Mouse (Mus musculus) layer of hippocampus, postnatal 10 days (tissue): ENCODE results near the gene Gm45021. TPM values are rescaled to one million over a fixed set of nuclear protein-coding genes. Genes with fewer than 3 reads are reported as not detected.

ENCODE experiments used
- DNase-seq, 2 experiments: peaks; one replicate each; pipeline ENCODE4 v3.0.0; 2021; ENCODE audit warnings: low spot score in 2 of 2
- total RNA-seq, 2 experiments: library from RNA; stranded (reverse); gene quantifications; 2 replicates each; pipeline ENCODE4 v1.2.3; 2021

Gene Gm45021
- total RNA-seq, 2 experiments from 2014 or later: not detected

DNA sequence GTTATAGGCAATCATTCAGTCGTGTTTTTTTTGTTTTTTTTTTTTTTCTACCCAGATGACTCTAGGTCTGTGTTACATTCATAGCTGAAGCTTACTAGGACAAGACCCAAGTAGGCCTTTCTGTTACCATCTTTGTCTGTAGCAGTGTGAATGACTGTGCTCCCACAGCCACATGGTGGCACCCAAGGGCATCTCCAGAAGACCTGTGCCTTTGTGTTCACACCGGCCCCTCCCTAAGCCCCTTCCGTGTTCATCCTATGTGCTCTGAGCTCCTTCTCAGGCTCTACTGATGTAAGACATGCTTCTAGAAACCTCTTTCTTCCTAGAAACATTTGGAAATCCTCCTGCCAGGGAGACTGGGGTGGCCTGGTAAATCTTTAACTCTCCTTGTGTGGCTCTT lies 57.6 kb downstream of the Gm45021 start, which contains the start of gene Gimap8:
TSS of gene Gimap8 (plus strand) at position 240 of the 400 bp plus-strand sequence.
- DNase-seq: peak in 1 of 2 experiments; percentile 45

GRCm38 (mm10) chr6:48647611-48648010 lies 58.2 kb downstream of the Gm45021 start:
- no peak for DNase-seq

DNA sequence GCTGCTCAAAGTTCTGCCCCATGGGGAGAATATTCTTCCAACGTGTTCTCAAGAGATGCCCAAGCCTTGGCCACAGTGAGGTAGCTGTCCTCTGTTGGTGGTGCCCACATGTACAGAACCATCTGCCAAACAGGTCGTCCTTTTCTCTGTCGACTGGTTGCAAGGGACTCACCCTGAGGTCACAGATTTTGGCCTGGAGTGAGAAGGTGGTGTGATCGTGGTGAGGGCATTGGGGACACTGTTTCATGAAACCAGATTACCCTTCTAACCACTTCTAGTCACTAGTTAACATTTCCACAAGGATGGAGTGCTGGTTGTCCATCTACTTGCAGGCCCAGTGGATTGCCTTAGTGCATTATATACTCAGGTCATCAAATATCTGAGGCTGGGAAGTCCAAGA lies 59.4 kb downstream of the Gm45021 start:
- no peak for DNase-seq

DNA sequence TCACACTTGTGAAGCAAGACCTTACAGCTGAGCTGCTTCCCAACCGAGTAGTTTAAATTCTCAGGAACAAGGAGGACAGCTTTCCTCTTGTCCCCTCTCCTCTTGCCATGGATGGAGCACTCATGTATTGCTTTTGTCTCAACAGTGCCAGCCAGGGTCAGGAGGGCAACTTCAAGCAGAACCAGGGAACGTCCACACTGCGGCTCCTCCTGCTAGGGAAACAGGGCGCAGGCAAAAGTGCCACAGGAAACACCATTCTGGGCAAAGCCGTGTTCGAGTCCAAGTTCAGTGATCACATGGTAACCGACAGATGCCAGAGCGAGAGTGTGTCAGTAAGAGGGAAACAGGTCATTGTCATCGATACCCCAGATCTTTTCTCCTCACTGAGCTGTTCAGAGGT lies 60.6 kb downstream of the Gm45021 start:
- no peak for DNase-seq

GRCm38 (mm10) chr6:48658721-48659120 lies 69.3 kb downstream of the Gm45021 start:
- no peak for DNase-seq

Other genes starting within 250 kb of the Gm45021 start
- gene Krba1, start 194.0 kb upstream of the Gm45021 start, total RNA-seq: 10 to 100 TPM; 43.0 to 54.4 TPM
- 10 to 100 TPM; 17.2 to 21.3 TPM for gene Zfp467, start 143.8 kb upstream of the Gm45021 start, total RNA-seq
- under 1 TPM; 0.21 to 0.58 TPM for gene Sspo, start 141.4 kb upstream of the Gm45021 start, total RNA-seq
- gene Atp6v0e2, start 52.0 kb upstream of the Gm45021 start, total RNA-seq: 100 to 1,000 TPM; 413 to 459 TPM
- gene Lrrc61, start 34.8 kb upstream of the Gm45021 start, total RNA-seq: 10 to 100 TPM; 27.0 to 30.6 TPM
- 10 to 100 TPM; 15.1 to 15.3 TPM for gene Rarres2, start 16.8 kb upstream of the Gm45021 start, total RNA-seq
- gene Repin1, start 4.3 kb downstream of the Gm45021 start, total RNA-seq: 10 to 100 TPM; 29.2 to 30.1 TPM
- not detected for gene Gm44965, start 4.3 kb downstream of the Gm45021 start, total RNA-seq
- 1 to 10 TPM; 5.6 to 6.6 TPM for gene Zfp775, start 12.5 kb downstream of the Gm45021 start, total RNA-seq
- gene AI854703, start 37.2 kb downstream of the Gm45021 start, total RNA-seq: 10 to 100 TPM; 13.7 to 15.5 TPM
- gene Gimap8, start 57.6 kb downstream of the Gm45021 start, total RNA-seq: 1 to 10 TPM; 1.5 to 1.7 TPM
- 1 to 10 TPM; 1.0 to 1.4 TPM for gene Gimap9, start 86.5 kb downstream of the Gm45021 start, total RNA-seq
- under 1 TPM; 0.58 to 0.71 TPM for gene Gimap4, start 94.9 kb downstream of the Gm45021 start, total RNA-seq
- gene Gimap6, start 118.6 kb downstream of the Gm45021 start, total RNA-seq: 1 to 10 TPM; 6.2 to 8.2 TPM
- not detected for gene Gm28053, start 129.0 kb downstream of the Gm45021 start, total RNA-seq
- gene Gimap7, start 129.0 kb downstream of the Gm45021 start, total RNA-seq: not detected
- 1 to 10 TPM; 3.0 to 3.2 TPM for gene Gimap1, start 149.4 kb downstream of the Gm45021 start, total RNA-seq
- 1 to 10 TPM in 1 of 2 experiments, under 1 TPM in 1; 0.98 to 1.2 TPM for gene Gimap5, start 156.6 kb downstream of the Gm45021 start, total RNA-seq
- gene Gimap3, start 181.2 kb downstream of the Gm45021 start, total RNA-seq: not detected